In genomic region chr2:180250930-180251611, GRCm38 (mm10) we compare ENCODE assay signal across 8 mouse cellular contexts. TPM values are rescaled to one million over a fixed set of nuclear protein-coding genes. Genes with fewer than 3 reads are reported as not detected.
A peak's percentile ranks its signal among the peaks of the same experiment; 100 is the strongest.
DNase-seq lines count a peak whose midpoint lies in the region; ATAC-seq lines count a peak whose summit lies in the region.

No protein-coding gene starts in this region.

- H3K9me3 ChIP-seq in hindbrain, embryonic 12.5 days (replicated peaks), result no peaks in the 10 kb centered on the region

- H3K4me1 ChIP-seq in hindbrain, embryonic 12.5 days, result peaks cover 3% of the 10 kb centered on the region

- 28% methylated on average over 11 of the region's 11 CpGs for WGBS in hindbrain, embryonic 12.5 days

- no peak overlapping the region for H3K9ac ChIP-seq in hindbrain, embryonic 12.5 days

- no peak overlapping the region for H3K4me3 ChIP-seq in hindbrain, embryonic 12.5 days

- peak; percentile 77 for DNase-seq in T-cell, adult 2 months (ENCODE audit: low spot score)
- peak; percentile 84 for DNase-seq in cerebellum, adult 9-10 months
- DNase-seq in left cerebral cortex, adult 11 months (ENCODE audit: low spot score), result peak; percentile 53
- DNase-seq in lung, postnatal 36 days, result peak; percentile 86
- peak; percentile 83 for DNase-seq in retina, postnatal 7 days (ENCODE audit: low read depth, low spot score)
- DNase-seq in urinary bladder, postnatal 4 days (ENCODE audit: low spot score in 2 of 2), result peak; percentile 64 to 80

- H3K36me3 ChIP-seq in hindbrain, embryonic 12.5 days, result no peaks in the 10 kb centered on the region

- no peaks in the 10 kb centered on the region for H3K27me3 ChIP-seq in hindbrain, embryonic 12.5 days

- ATAC-seq in frontal cortex, adult (ENCODE audit: low TSS enrichment), result peak; percentile 95
- peak; percentile 88 for ATAC-seq in hindbrain, embryonic 12.5 days (ENCODE audit: low FRiP score)

- no peak overlapping the region for H3K4me2 ChIP-seq in hindbrain, embryonic 12.5 days (replicated peaks)

- H3K27ac ChIP-seq in hindbrain, embryonic 12.5 days, result no peak overlapping the region

RNA-seq across cellular contexts. Expression of gene Rps21, which starts 6.1 kb away (rescaled TPM):
- polyA plus RNA-seq in hindbrain, embryonic 12.5 days (2016; fragmentation: Nextera tagmentation; extraction: Ambion mirVana), result 393 and 423 TPM in 2 replicates

RNA-seq across cellular contexts. Expression of gene Cables2, which starts 22.2 kb away (rescaled TPM):
- 29.4 and 29.5 TPM in 2 replicates for polyA plus RNA-seq in hindbrain, embryonic 12.5 days (2016; fragmentation: Nextera tagmentation; extraction: Ambion mirVana)

RNA-seq across cellular contexts. Expression of gene Lama5, which starts 25.4 kb away (rescaled TPM):
- polyA plus RNA-seq in hindbrain, embryonic 12.5 days (2016; fragmentation: Nextera tagmentation; extraction: Ambion mirVana), result 5.8 and 8.7 TPM in 2 replicates

RNA-seq across cellular contexts. Expression of gene Rbbp8nl, which starts 38.6 kb away (rescaled TPM):
- polyA plus RNA-seq in hindbrain, embryonic 12.5 days (2016; fragmentation: Nextera tagmentation; extraction: Ambion mirVana), result 0.20 and 0.35 TPM in 2 replicates
